Mouse (Mus musculus) lung, postnatal 0 days (tissue): Measurements from ENCODE around the gene N4bp2l1.

ENCODE experiments used
- CTCF ChIP-seq: IDR thresholded peaks from 2 replicates; pipeline ENCODE4 v1.5.1; 2016; ENCODE audit warnings: antibody characterized with exemption, mild to moderate bottlenecking
- EP300 ChIP-seq: IDR thresholded peaks from 2 replicates; pipeline ENCODE4 v1.6.1; 2016; ENCODE audit warnings: antibody characterized with exemption, mild to moderate bottlenecking, control low read depth

DNA sequence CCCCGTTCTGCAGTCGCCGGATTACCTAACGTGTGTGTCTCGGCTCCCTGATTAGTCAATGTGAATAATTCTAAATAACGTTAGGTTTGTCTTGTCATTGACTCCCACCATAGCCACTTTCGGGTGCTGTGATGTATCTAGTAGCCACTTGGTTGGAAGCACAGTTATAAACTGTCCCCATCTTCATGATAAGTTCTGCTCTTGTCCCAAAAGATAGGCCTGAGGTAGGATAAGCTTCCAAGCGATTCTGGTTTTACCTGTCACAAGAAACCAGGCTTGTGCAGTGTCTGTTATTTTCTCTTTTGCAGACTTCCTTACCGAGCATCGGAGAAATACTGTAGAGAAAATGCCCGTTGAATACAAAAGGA lies 74.1 kb downstream of the N4bp2l1 start:
- TF ChIP-seq CTCF, result no peak
- no peak for TF ChIP-seq EP300
